Mouse (Mus musculus): Measurements from ENCODE around the gene Kcnk13. TPM values are rescaled to one million over a fixed set of nuclear protein-coding genes. Genes with fewer than 3 reads are reported as not detected.

Gene Kcnk13
- polyA plus RNA-seq, 1 experiment from 2014 or later, result 0.45 TPM

GRCm38 (mm10) chr12:99979541-99979940 lies 15.2 kb downstream of the Kcnk13 start:
- H3K4me3 ChIP-seq (ENCODE audit: low read depth, low read length), result no peak overlapping the region
- no peaks in the 10 kb centered on the region for H3K9me3 ChIP-seq (ENCODE audit: control insufficient read depth, low read length)
- H3K4me1 ChIP-seq (replicated peaks; ENCODE audit: control insufficient read depth, insufficient read depth), result no peaks in the 10 kb centered on the region
- 73% methylated on average over 4 of the region's 4 CpGs for WGBS
- no peak overlapping the region for H3K4me2 ChIP-seq (replicated peaks; ENCODE audit: low read depth)
- TF ChIP-seq CTCF (IDR thresholded peaks at IDR 0.05; ENCODE audit: low read depth), result no peak
- no peaks in the 10 kb centered on the region for H3K36me3 ChIP-seq (ENCODE audit: control insufficient read depth, insufficient read depth, low read length)
- H3K9ac ChIP-seq (ENCODE audit: low read length), result no peak overlapping the region
- H3K27ac ChIP-seq (replicated peaks), result no peak overlapping the region
- H3K27me3 ChIP-seq (ENCODE audit: control insufficient read depth, insufficient read depth, low read length), result no peaks in the 10 kb centered on the region
- no peak for ATAC-seq (ENCODE audit: low FRiP score, low TSS enrichment)
- DNase-seq (ENCODE audit: low spot score), result no peak

GRCm38 (mm10) chr12:99986797-99987196 lies 22.5 kb downstream of the Kcnk13 start:
- Histone ChIP-seq H3K4me1 (replicated peaks; ENCODE audit: control insufficient read depth, insufficient read depth) (no peaks in the 10 kb centered on the region), H3K36me3 (ENCODE audit: control insufficient read depth, insufficient read depth, low read length) (no peaks in the 10 kb centered on the region), H3K4me2 (replicated peaks; ENCODE audit: low read depth) (no peak overlapping the region), H3K27me3 (ENCODE audit: control insufficient read depth, insufficient read depth, low read length) (no peaks in the 10 kb centered on the region), H3K4me3 (ENCODE audit: low read depth, low read length) (no peak overlapping the region), H3K9ac (ENCODE audit: low read length) (no peak overlapping the region), H3K9me3 (ENCODE audit: control insufficient read depth, low read length) (no peaks in the 10 kb centered on the region), H3K27ac (replicated peaks) (no peak overlapping the region)
- no peak for ATAC-seq (ENCODE audit: low FRiP score, low TSS enrichment)
- no peak for DNase-seq (ENCODE audit: low spot score)
- TF ChIP-seq EP300 (optimal IDR thresholded peaks at IDR 0.05), result no peak
- no peak for TF ChIP-seq CTCF (IDR thresholded peaks at IDR 0.05; ENCODE audit: low read depth)
- 90% methylated on average over 5 of the region's 5 CpGs for WGBS

GRCm38 (mm10) chr12:99988144-99988543 lies 23.8 kb downstream of the Kcnk13 start:
- ATAC-seq (ENCODE audit: low FRiP score, low TSS enrichment) (no peak), DNase-seq (ENCODE audit: low spot score) (no peak)
- TF ChIP-seq CTCF (IDR thresholded peaks at IDR 0.05; ENCODE audit: low read depth), result no peak
- no peak for TF ChIP-seq EP300 (optimal IDR thresholded peaks at IDR 0.05)
- Histone ChIP-seq H3K4me3 (ENCODE audit: low read depth, low read length) (no peak overlapping the region), H3K27ac (replicated peaks) (no peak overlapping the region), H3K9ac (ENCODE audit: low read length) (no peak overlapping the region), H3K36me3 (ENCODE audit: control insufficient read depth, insufficient read depth, low read length) (no peaks in the 10 kb centered on the region), H3K4me1 (replicated peaks; ENCODE audit: control insufficient read depth, insufficient read depth) (no peaks in the 10 kb centered on the region), H3K9me3 (ENCODE audit: control insufficient read depth, low read length) (no peaks in the 10 kb centered on the region), H3K27me3 (ENCODE audit: control insufficient read depth, insufficient read depth, low read length) (no peaks in the 10 kb centered on the region), H3K4me2 (replicated peaks; ENCODE audit: low read depth) (no peak overlapping the region)
- 57% methylated on average over 2 of the region's 2 CpGs for WGBS

GRCm38 (mm10) chr12:99992362-99992862 lies 28.1 kb downstream of the Kcnk13 start:
- 86% methylated on average over 11 of the region's 11 CpGs for WGBS
- no peak overlapping the region for H3K4me2 ChIP-seq (replicated peaks; ENCODE audit: low read depth)
- H3K4me3 ChIP-seq (ENCODE audit: low read depth, low read length), result no peak overlapping the region
- H3K27me3 ChIP-seq (ENCODE audit: control insufficient read depth, insufficient read depth, low read length), result no peaks in the 10 kb centered on the region
- no peak overlapping the region for H3K9ac ChIP-seq (ENCODE audit: low read length)
- DNase-seq (ENCODE audit: low spot score) (no peak), ATAC-seq (ENCODE audit: low FRiP score, low TSS enrichment) (no peak)
- no peaks in the 10 kb centered on the region for H3K4me1 ChIP-seq (replicated peaks; ENCODE audit: control insufficient read depth, insufficient read depth)
- no peaks in the 10 kb centered on the region for H3K9me3 ChIP-seq (ENCODE audit: control insufficient read depth, low read length)
- TF ChIP-seq EP300 (optimal IDR thresholded peaks at IDR 0.05), result no peak
- TF ChIP-seq CTCF (IDR thresholded peaks at IDR 0.05; ENCODE audit: low read depth), result no peak
- no peaks in the 10 kb centered on the region for H3K36me3 ChIP-seq (ENCODE audit: control insufficient read depth, insufficient read depth, low read length)
- H3K27ac ChIP-seq (replicated peaks), result no peak overlapping the region

GRCm38 (mm10) chr12:99993146-99993890 lies 29.0 kb downstream of the Kcnk13 start:
- no peaks in the 10 kb centered on the region for H3K9me3 ChIP-seq (ENCODE audit: control insufficient read depth, low read length)
- no peak overlapping the region for H3K9ac ChIP-seq (ENCODE audit: low read length)
- H3K4me1 ChIP-seq (replicated peaks; ENCODE audit: control insufficient read depth, insufficient read depth), result no peaks in the 10 kb centered on the region
- no peak overlapping the region for H3K4me3 ChIP-seq (ENCODE audit: low read depth, low read length)
- no peak overlapping the region for H3K27ac ChIP-seq (replicated peaks)
- no peak for ATAC-seq (ENCODE audit: low FRiP score, low TSS enrichment)
- no peak for TF ChIP-seq EP300 (optimal IDR thresholded peaks at IDR 0.05)
- TF ChIP-seq CTCF (IDR thresholded peaks at IDR 0.05; ENCODE audit: low read depth), result no peak
- 72% methylated on average over 10 of the region's 10 CpGs for WGBS
- no peaks in the 10 kb centered on the region for H3K27me3 ChIP-seq (ENCODE audit: control insufficient read depth, insufficient read depth, low read length)
- H3K4me2 ChIP-seq (replicated peaks; ENCODE audit: low read depth), result no peak overlapping the region
- DNase-seq (ENCODE audit: low spot score), result no peak
- no peaks in the 10 kb centered on the region for H3K36me3 ChIP-seq (ENCODE audit: control insufficient read depth, insufficient read depth, low read length)

- no peak overlapping the region for H3K9ac ChIP-seq (ENCODE audit: low read length)
- no peaks in the 10 kb centered on the region for H3K36me3 ChIP-seq (ENCODE audit: control insufficient read depth, insufficient read depth, low read length)
- no peaks in the 10 kb centered on the region for H3K4me1 ChIP-seq (replicated peaks; ENCODE audit: control insufficient read depth, insufficient read depth)
- H3K27ac ChIP-seq (replicated peaks), result no peak overlapping the region
- H3K27me3 ChIP-seq (ENCODE audit: control insufficient read depth, insufficient read depth, low read length), result no peaks in the 10 kb centered on the region
- WGBS, result 86% methylated on average over 5 of the region's 5 CpGs
- DNase-seq (ENCODE audit: low spot score), result no peak
- no peak overlapping the region for H3K4me3 ChIP-seq (ENCODE audit: low read depth, low read length)
- no peak overlapping the region for H3K4me2 ChIP-seq (replicated peaks; ENCODE audit: low read depth)
- no peaks in the 10 kb centered on the region for H3K9me3 ChIP-seq (ENCODE audit: control insufficient read depth, low read length)
- ATAC-seq (ENCODE audit: low FRiP score, low TSS enrichment), result no peak
- TF ChIP-seq CTCF (IDR thresholded peaks at IDR 0.05; ENCODE audit: low read depth) (no peak), EP300 (optimal IDR thresholded peaks at IDR 0.05) (no peak)
Measured at GRCm38 (mm10) chr12:99995951-99996350, 31.7 kb downstream of the Kcnk13 start.
